26 mouse cellular contexts compared by ENCODE assay signal in the genomic region with DNA sequence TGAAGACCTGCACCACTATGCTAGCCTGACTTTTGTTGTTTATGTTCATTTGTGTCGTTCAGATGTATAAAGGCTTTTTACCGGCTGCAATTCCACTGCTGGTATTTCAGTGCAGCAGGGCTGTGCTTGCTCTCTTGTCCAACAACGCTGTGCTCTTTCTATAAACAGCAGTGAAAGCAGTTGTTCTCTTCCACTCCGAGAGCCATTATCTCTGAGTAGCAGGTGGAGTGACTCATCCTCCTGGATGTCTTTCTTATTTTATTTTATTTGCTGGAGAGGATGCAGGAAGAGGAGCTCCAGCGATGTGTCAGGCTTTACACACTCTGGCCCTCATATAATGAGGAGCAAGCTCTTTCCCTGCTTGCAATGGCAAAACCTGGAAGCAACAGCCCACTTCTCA. TPM values are rescaled to one million over a fixed set of nuclear protein-coding genes. Genes with fewer than 3 reads are reported as not detected.
DNase-seq lines count a peak whose midpoint lies in the region; ATAC-seq lines count a peak whose summit lies in the region.
"Had no signal": no experiment of that assay in that cellular context is flagged by ENCODE, and none has a peak within 500 bp of the region (broad histone marks: within the 10 kb centered on the region; RNA-seq: fewer than 3 reads in every experiment).

No protein-coding gene starts in this region.

- H3K27me3 ChIP-seq in midbrain, embryonic 14.5 days (ENCODE audit: control insufficient read depth, insufficient read depth, low read length): no peaks in the 10 kb centered on the region
- H3K27me3 ChIP-seq: limb, embryonic 12.5 days; megakaryocyte, embryonic 14.5 days; stomach, embryonic 15.5 days had no signal

- no peaks in the 10 kb centered on the region for H3K4me1 ChIP-seq in midbrain, embryonic 14.5 days (ENCODE audit: control insufficient read depth, insufficient read depth, low read length)
- H3K4me1 ChIP-seq: limb, embryonic 12.5 days; liver, embryonic 12.5 days; midbrain, embryonic 15.5 days; neural tube, embryonic 15.5 days; stomach, embryonic 15.5 days had no signal

- H3K4me2 ChIP-seq in midbrain, embryonic 14.5 days (ENCODE audit: low read length): no peak overlapping the region
- H3K4me2 ChIP-seq: limb, embryonic 12.5 days; liver, embryonic 12.5 days; midbrain, embryonic 15.5 days; neural tube, embryonic 15.5 days; stomach, embryonic 15.5 days had no signal

- ATAC-seq in midbrain, embryonic 14.5 days (ENCODE audit: low FRiP score, low TSS enrichment): no peak
- ATAC-seq: forebrain, postnatal 0 days; hindbrain, embryonic 16.5 days; intestine, embryonic 16.5 days; liver, embryonic 12.5 days; midbrain, embryonic 15.5 days had no signal

- no peaks in the 10 kb centered on the region for H3K9me3 ChIP-seq in midbrain, embryonic 14.5 days (ENCODE audit: control insufficient read depth, low read length)
- H3K9me3 ChIP-seq: liver, embryonic 12.5 days; megakaryocyte, embryonic 14.5 days; midbrain, embryonic 15.5 days; neural tube, embryonic 15.5 days; stomach, embryonic 15.5 days had no signal

- WGBS in midbrain, embryonic 14.5 days: 89% methylated on average over 5 of the region's 5 CpGs

- peak; percentile 15 to 42 for DNase-seq in layer of hippocampus, adult 18-20 months (ENCODE audit: low spot score in 2 of 2)
- no peak for DNase-seq in layer of hippocampus, postnatal 36 days
- peak; percentile 46 to 54 for DNase-seq in right cerebral cortex, adult 2 months (ENCODE audit: low spot score in 2 of 2)
- no peak for DNase-seq in right cerebral cortex, postnatal 10 days (ENCODE audit: low spot score in 2 of 2)
- peak; percentile 38 to 67 for DNase-seq in left cerebral cortex, adult 9 months (ENCODE audit: low spot score in 2 of 2)
- peak; percentile 72 for DNase-seq in telencephalon, adult 2 months (ENCODE audit: low read depth, low spot score)
- DNase-seq in adrenal gland, adult 8-10 months: no peak
- DNase-seq in midbrain, embryonic 14.5 days: no peak
- DNase-seq: adrenal gland, postnatal 25 days; B cell, adult 2 months; cerebellum, adult 11-12 months; cerebellum, postnatal 14 days; embryo, embryonic 11 days; forebrain, postnatal 0 days; gastrocnemius, postnatal 36 days; kidney, postnatal 4 days; lung, adult 2 months; thymus, adult 2 months had no signal

- H3K9ac ChIP-seq in midbrain, embryonic 14.5 days (replicated peaks; ENCODE audit: low read length): no peak overlapping the region
- H3K9ac ChIP-seq: forebrain, postnatal 0 days; limb, embryonic 12.5 days; liver, embryonic 12.5 days; midbrain, embryonic 15.5 days; neural tube, embryonic 15.5 days; stomach, embryonic 15.5 days had no signal

- H3K4me3 ChIP-seq in midbrain, embryonic 14.5 days (replicated peaks; ENCODE audit: low read depth, low read length): no peak overlapping the region
- H3K4me3 ChIP-seq: limb, embryonic 12.5 days; liver, embryonic 12.5 days; megakaryocyte, embryonic 14.5 days; midbrain, embryonic 15.5 days; neural tube, embryonic 15.5 days; stomach, embryonic 15.5 days had no signal

- no peak overlapping the region for H3K27ac ChIP-seq in midbrain, embryonic 14.5 days (replicated peaks; ENCODE audit: low read depth, low read length)
- H3K27ac ChIP-seq: limb, embryonic 12.5 days; liver, embryonic 12.5 days; midbrain, embryonic 15.5 days; neural tube, embryonic 15.5 days; stomach, embryonic 15.5 days had no signal

- H3K36me3 ChIP-seq in midbrain, embryonic 14.5 days (ENCODE audit: control insufficient read depth, insufficient read depth, low read length): no peaks in the 10 kb centered on the region
- H3K36me3 ChIP-seq: limb, embryonic 12.5 days; liver, embryonic 12.5 days; midbrain, embryonic 15.5 days; neural tube, embryonic 15.5 days; stomach, embryonic 15.5 days had no signal

RNA-seq across cellular contexts. Expression of a gene that starts 7.0 kb away (rescaled TPM):
- total RNA-seq in layer of hippocampus, adult 18-20 months (2021): 100 to 1,000 TPM; 373 to 390 TPM
- 100 to 1,000 TPM; 359 to 385 TPM for total RNA-seq in layer of hippocampus, postnatal 36 days (2021)
- 10 to 100 TPM; 64.3 to 76.2 (median 70.9) TPM for total RNA-seq in adrenal gland, adult 8-10 months (2022)
- polyA plus RNA-seq in midbrain, embryonic 14.5 days (2014; fragmentation: Nextera tagmentation; extraction: Ambion mirVana): 272 and 300 TPM in 2 replicates

RNA-seq across cellular contexts. Expression of a gene that starts 7.9 kb away (rescaled TPM):
- 10 to 100 TPM; 70.4 to 74.7 TPM for total RNA-seq in layer of hippocampus, adult 18-20 months (2021)
- total RNA-seq in layer of hippocampus, postnatal 36 days (2021): 10 to 100 TPM; 64.2 to 69.7 TPM
- 10 to 100 TPM; 51.9 to 63.8 (median 57.9) TPM for total RNA-seq in adrenal gland, adult 8-10 months (2022)
- polyA plus RNA-seq in midbrain, embryonic 14.5 days (2014; fragmentation: Nextera tagmentation; extraction: Ambion mirVana): 91.3 and 95.9 TPM in 2 replicates

Comparison
In these comparisons a context has a peak if more than half of its experiments do, and no peak if none do; other contexts are left out.
1. DNase-seq: peak in layer of hippocampus, adult 18-20 months (2 of 2), right cerebral cortex, adult 2 months (2 of 2), left cerebral cortex, adult 9 months (2 of 2) and telencephalon, adult 2 months (single experiment); none in layer of hippocampus, postnatal 36 days (0 of 2), right cerebral cortex, postnatal 10 days (0 of 2), adrenal gland, adult 8-10 months (single experiment) and midbrain, embryonic 14.5 days (single experiment).
2. RNA of a gene that starts 7.0 kb away (total RNA-seq): 373 to 390 TPM in layer of hippocampus, adult 18-20 months and 359 to 385 TPM in layer of hippocampus, postnatal 36 days; 64.3 to 76.2 TPM in adrenal gland, adult 8-10 months; every median in the first group is over 4 times any median in the second.